16 mouse cellular contexts compared by ENCODE assay signal in the genomic region with DNA sequence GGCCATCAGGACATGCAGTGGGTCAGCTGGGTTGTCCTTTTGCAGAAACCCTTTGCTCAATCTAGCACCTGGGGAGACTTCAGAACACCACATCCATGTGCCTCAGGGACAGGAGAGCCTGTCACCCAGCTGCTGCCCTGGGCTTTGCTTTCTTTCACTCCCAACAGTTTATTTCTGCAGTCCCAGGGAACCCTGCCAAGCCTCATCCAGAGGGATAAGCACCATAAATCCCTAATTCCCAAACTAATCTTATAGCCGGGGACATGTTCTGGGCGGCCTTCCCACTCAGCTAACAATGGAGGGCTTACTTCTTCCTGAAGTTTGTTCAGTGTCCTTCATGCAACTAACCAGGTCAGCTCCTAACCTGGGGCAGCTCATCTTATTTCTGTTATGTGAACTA.
DNase-seq lines count a peak whose midpoint lies in the region; ATAC-seq and TF ChIP-seq lines count a peak whose summit lies in the region.
"Had no signal": no experiment of that assay in that cellular context is flagged by ENCODE, and none has a peak within 500 bp of the region (broad histone marks: within the 10 kb centered on the region; RNA-seq: fewer than 3 reads in every experiment).

No protein-coding gene starts in this region.

- 25% methylated on average over 2 of the region's 2 CpGs for WGBS in intestine, embryonic 14.5 days
- WGBS in intestine, postnatal 0 days, result 44% methylated on average over 2 of the region's 2 CpGs
- 39% methylated on average over 2 of the region's 2 CpGs for WGBS in lung, postnatal 0 days

- no peak overlapping the region for H3K4me2 ChIP-seq in intestine, embryonic 14.5 days (ENCODE audit: low read length)
- no peak overlapping the region for H3K4me2 ChIP-seq in intestine, postnatal 0 days (replicated peaks; ENCODE audit: low read depth)
- H3K4me2 ChIP-seq in lung, postnatal 0 days (replicated peaks; ENCODE audit: low read depth, low read length), result no peak overlapping the region
- H3K4me2 ChIP-seq: forebrain, embryonic 13.5 days; limb, embryonic 15.5 days had no signal

- H3K9me3 ChIP-seq in intestine, embryonic 14.5 days (ENCODE audit: control insufficient read depth, low read length), result no peaks in the 10 kb centered on the region
- H3K9me3 ChIP-seq in intestine, postnatal 0 days (ENCODE audit: control insufficient read depth), result no peaks in the 10 kb centered on the region
- H3K9me3 ChIP-seq in lung, postnatal 0 days (ENCODE audit: low read length), result no peaks in the 10 kb centered on the region
- H3K9me3 ChIP-seq: forebrain, embryonic 13.5 days; G1E; limb, embryonic 15.5 days had no signal

- peak; percentile 29 for DNase-seq in gastrocnemius, postnatal 10 days
- no peak for DNase-seq in gastrocnemius, postnatal 36 days
- peak; percentile 77 for DNase-seq in intestine, embryonic 14.5 days (ENCODE audit: low spot score)
- DNase-seq in lung, postnatal 0 days (ENCODE audit: low spot score), result peak; percentile 32
- no peak for DNase-seq in lung, postnatal 25 days (ENCODE audit: low spot score)
- DNase-seq in heart, postnatal 4 days, result peak; percentile 59
- no peak for DNase-seq in layer of hippocampus, adult 8-10 months (ENCODE audit: low spot score in 2 of 2)
- DNase-seq: cerebellum, adult 9-10 months; gastrocnemius, postnatal 25 days; thymus, postnatal 25 days had no signal

- intact Hi-C loops in gastrocnemius, postnatal 36 days (cut with DNase I), result no loop called here

- ATAC-seq in intestine, embryonic 14.5 days (replicated peaks; ENCODE audit: low FRiP score, low TSS enrichment, low read depth), result peak; percentile 47
- ATAC-seq in intestine, postnatal 0 days, result no peak
- no peak for ATAC-seq in lung, postnatal 0 days
- ATAC-seq: forebrain, embryonic 13.5 days; inflammation-experienced regulatory T-cells, adult 6 months had no signal

- no peak for TF ChIP-seq CTCF in intestine, postnatal 0 days (IDR thresholded peaks at IDR 0.05; ENCODE audit: low read depth)
- TF ChIP-seq CTCF in lung, postnatal 0 days (IDR thresholded peaks at IDR 0.05), result no peak

- no peak overlapping the region for H3K9ac ChIP-seq in intestine, embryonic 14.5 days (ENCODE audit: low read length)
- no peak overlapping the region for H3K9ac ChIP-seq in intestine, postnatal 0 days (ENCODE audit: low read depth, low read length)
- no peak overlapping the region for H3K9ac ChIP-seq in lung, postnatal 0 days (replicated peaks; ENCODE audit: low read depth)
- H3K9ac ChIP-seq: forebrain, embryonic 13.5 days; limb, embryonic 15.5 days had no signal

- peak overlapping the region; percentile 60 for H3K27ac ChIP-seq in intestine, embryonic 14.5 days (ENCODE audit: low read depth)
- no peak overlapping the region for H3K27ac ChIP-seq in intestine, postnatal 0 days (ENCODE audit: low read depth, low read length)
- H3K27ac ChIP-seq in lung, postnatal 0 days (ENCODE audit: low read length), result no peak overlapping the region
- H3K27ac ChIP-seq: forebrain, embryonic 13.5 days; limb, embryonic 15.5 days had no signal

- no peaks in the 10 kb centered on the region for H3K36me3 ChIP-seq in intestine, embryonic 14.5 days (ENCODE audit: control insufficient read depth, insufficient read depth, low read length)
- H3K36me3 ChIP-seq in intestine, postnatal 0 days (ENCODE audit: control insufficient read depth, insufficient read depth), result no peaks in the 10 kb centered on the region
- no peaks in the 10 kb centered on the region for H3K36me3 ChIP-seq in lung, postnatal 0 days (ENCODE audit: insufficient read depth, low read length)
- H3K36me3 ChIP-seq: G1E; limb, embryonic 15.5 days had no signal

- H3K4me3 ChIP-seq in intestine, embryonic 14.5 days (ENCODE audit: low read depth, low read length), result no peak overlapping the region
- H3K4me3 ChIP-seq in intestine, postnatal 0 days (ENCODE audit: low read depth, low read length), result no peak overlapping the region
- no peak overlapping the region for H3K4me3 ChIP-seq in lung, postnatal 0 days (ENCODE audit: low read depth, low read length)
- H3K4me3 ChIP-seq: forebrain, embryonic 13.5 days; limb, embryonic 15.5 days; megakaryocyte, embryonic 14.5 days had no signal

- H3K4me1 ChIP-seq in intestine, embryonic 14.5 days (replicated peaks; ENCODE audit: control insufficient read depth, insufficient read depth, low read length), result peaks cover 42% of the 10 kb centered on the region
- no peaks in the 10 kb centered on the region for H3K4me1 ChIP-seq in intestine, postnatal 0 days (replicated peaks; ENCODE audit: control insufficient read depth, insufficient read depth, low read length)
- peaks cover 7% of the 10 kb centered on the region; the same call in 1 of the 2 replicates for H3K4me1 ChIP-seq in lung, postnatal 0 days (ENCODE audit: insufficient read depth, low read depth, low read length)

- TF ChIP-seq EP300 in lung, postnatal 0 days (IDR thresholded peaks at IDR 0.05), result no peak

- H3K27me3 ChIP-seq in intestine, embryonic 14.5 days (replicated peaks; ENCODE audit: control insufficient read depth, insufficient read depth, low read length), result no peaks in the 10 kb centered on the region
- no peaks in the 10 kb centered on the region for H3K27me3 ChIP-seq in intestine, postnatal 0 days (replicated peaks; ENCODE audit: control insufficient read depth, insufficient read depth, low read length)
- H3K27me3 ChIP-seq in lung, postnatal 0 days (replicated peaks; ENCODE audit: insufficient read depth, low read length), result no peaks in the 10 kb centered on the region
- H3K27me3 ChIP-seq: forebrain, embryonic 13.5 days; limb, embryonic 15.5 days; megakaryocyte, embryonic 14.5 days had no signal

Comparison
In these comparisons a context has a peak if more than half of its experiments do, and no peak if none do; other contexts are left out.
1. DNase-seq: peak in gastrocnemius, postnatal 10 days (single experiment), intestine, embryonic 14.5 days (single experiment), lung, postnatal 0 days (single experiment) and heart, postnatal 4 days (single experiment); none in gastrocnemius, postnatal 36 days (0 of 2), lung, postnatal 25 days (single experiment) and layer of hippocampus, adult 8-10 months (0 of 2).